Mouse (Mus musculus) kidney, adult 2 months (tissue): ENCODE results near the gene Dock2.

ENCODE experiments used
- CTCF ChIP-seq: fragments of 200-500 bp; conservative IDR thresholded peaks from 2 replicates; pipeline ENCODE4 v1.5.1; 2011; ENCODE audit warnings: low read depth, mild to moderate bottlenecking, control low read depth, low read length, moderate library complexity, mixed read lengths; ENCODE audit not compliant: insufficient read depth, insufficient read length
- POLR2A ChIP-seq: fragments of 200-500 bp; IDR thresholded peaks from one replicate; pipeline ENCODE4 v1.6.1; 2011; ENCODE audit warnings: low read depth, low read length, control low read depth

- TF ChIP-seq CTCF: no peak
- no peak for TF ChIP-seq POLR2A
Measured at GRCm38 (mm10) chr11:34299550-34299949, 484.1 kb downstream of the Dock2 start.
